Mouse (Mus musculus): Measurements from ENCODE around the gene Trabd. TPM values are rescaled to one million over a fixed set of nuclear protein-coding genes. Genes with fewer than 3 reads are reported as not detected.

The Trabd gene
- polyA plus RNA-seq, 1 experiment from 2014 or later = 48.6 TPM

DNA sequence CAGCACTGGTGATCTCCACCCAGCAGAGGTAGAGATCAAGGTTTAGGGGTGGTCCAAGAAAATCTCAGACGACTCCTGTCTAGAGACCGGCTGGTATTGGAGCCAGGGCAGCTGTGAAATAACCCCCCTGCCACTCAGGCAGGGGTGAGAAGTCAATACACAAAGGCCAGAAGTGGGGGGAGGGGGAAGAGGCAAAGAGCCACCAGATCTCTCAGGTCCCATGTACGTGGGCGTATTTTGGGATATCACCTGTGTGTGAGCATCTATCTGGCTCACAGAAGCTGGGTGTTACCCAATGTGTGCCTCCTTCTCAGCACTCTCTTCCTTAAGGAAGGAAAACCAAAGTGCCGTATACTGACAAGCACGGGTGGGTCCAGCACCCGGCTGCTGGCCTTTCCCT is 11.9 kb upstream of the Trabd start:
- Histone ChIP-seq H3K27me3 (peaks cover 91% of the 10 kb centered on the region), H3K9me3 (no peaks in the 10 kb centered on the region), H3K36me3 (no peaks in the 10 kb centered on the region), H3K4me1 (replicated peaks) (peaks cover 10% of the 10 kb centered on the region), H3K4me2 (no peak overlapping the region), H3K4me3 (replicated peaks) (no peak overlapping the region), H3K9ac (replicated peaks) (no peak overlapping the region), H3K27ac (no peak overlapping the region)
- no peak for ATAC-seq (ENCODE audit: insufficient number of reproducible peaks, insufficient read depth, low FRiP score, low TSS enrichment, low read depth)
- 70% methylated on average over 7 of the region's 7 CpGs for WGBS

DNA sequence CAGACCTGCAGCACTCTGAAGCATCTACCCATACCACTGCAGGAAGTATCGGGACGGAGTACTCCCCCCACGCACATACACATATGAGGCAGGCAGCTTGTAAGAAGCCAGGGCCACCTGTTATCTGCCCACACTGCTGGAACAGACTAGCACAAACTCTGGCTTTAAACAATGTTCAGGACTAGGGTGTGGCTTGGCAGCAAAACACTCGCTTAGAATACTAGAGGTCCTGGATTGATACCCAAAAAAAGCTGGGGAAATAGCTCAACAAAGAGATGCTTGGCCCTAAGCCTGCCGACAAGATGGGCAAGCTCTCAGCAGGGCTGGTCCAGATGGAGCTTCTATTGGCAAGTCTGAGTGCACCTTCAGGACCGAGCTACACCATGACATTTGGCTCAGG is 11.4 kb upstream of the Trabd start:
- H3K27me3 ChIP-seq = peaks cover 91% of the 10 kb centered on the region
- H3K9me3 ChIP-seq = no peaks in the 10 kb centered on the region
- WGBS = 58% methylated on average over 6 of the region's 6 CpGs
- H3K4me1 ChIP-seq (replicated peaks) = peaks cover 13% of the 10 kb centered on the region
- no peak for ATAC-seq (ENCODE audit: insufficient number of reproducible peaks, insufficient read depth, low FRiP score, low TSS enrichment, low read depth)
- H3K4me2 ChIP-seq = no peak overlapping the region
- no peak overlapping the region for H3K9ac ChIP-seq (replicated peaks)
- no peak overlapping the region for H3K4me3 ChIP-seq (replicated peaks)
- no peaks in the 10 kb centered on the region for H3K36me3 ChIP-seq
- H3K27ac ChIP-seq = no peak overlapping the region

DNA sequence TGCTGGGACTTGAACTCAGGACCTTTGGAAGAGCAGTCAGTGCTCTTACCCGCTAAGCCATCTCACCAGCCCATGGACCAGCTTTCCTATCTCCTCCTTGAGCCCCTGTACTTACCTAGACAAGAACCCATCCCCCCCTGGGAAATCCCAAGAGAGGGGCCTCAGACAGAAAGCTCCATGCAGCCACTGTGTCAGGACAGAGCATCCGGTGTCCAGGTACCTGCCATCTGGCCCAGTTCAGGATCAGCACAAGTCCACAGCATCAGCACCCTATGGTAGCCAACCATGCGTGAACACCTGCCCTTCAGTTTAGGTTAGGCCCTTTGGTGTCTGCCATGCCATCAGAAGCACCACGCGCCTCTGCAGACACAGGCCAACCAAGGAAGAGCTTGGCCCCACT is 10.0 kb upstream of the Trabd start:
- no peak overlapping the region for H3K4me2 ChIP-seq
- peaks cover 14% of the 10 kb centered on the region for H3K4me1 ChIP-seq (replicated peaks)
- peaks cover 93% of the 10 kb centered on the region for H3K27me3 ChIP-seq
- ATAC-seq (ENCODE audit: insufficient number of reproducible peaks, insufficient read depth, low FRiP score, low TSS enrichment, low read depth) = no peak
- no peak overlapping the region for H3K9ac ChIP-seq (replicated peaks)
- H3K9me3 ChIP-seq = no peaks in the 10 kb centered on the region
- no peak overlapping the region for H3K27ac ChIP-seq
- H3K36me3 ChIP-seq = no peaks in the 10 kb centered on the region
- 93% methylated on average over 5 of the region's 5 CpGs for WGBS
- no peak overlapping the region for H3K4me3 ChIP-seq (replicated peaks)

DNA sequence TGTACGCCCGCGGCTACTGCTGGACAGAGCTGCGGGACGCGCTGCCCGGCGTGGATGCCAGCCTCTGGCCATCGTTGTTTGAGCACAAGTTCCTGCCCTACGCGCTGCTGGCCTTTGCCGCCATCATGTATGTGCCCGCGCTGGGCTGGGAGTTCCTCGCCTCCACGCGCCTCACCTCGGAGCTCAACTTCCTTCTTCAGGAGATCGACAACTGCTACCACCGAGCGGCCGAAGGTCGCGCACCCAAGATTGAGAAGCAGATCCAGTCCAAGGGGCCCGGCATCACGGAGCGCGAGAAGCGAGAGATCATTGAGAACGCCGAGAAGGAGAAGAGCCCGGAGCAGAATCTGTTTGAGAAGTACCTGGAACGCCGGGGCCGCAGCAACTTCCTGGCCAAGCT is 7.3 kb upstream of the Trabd start:
- Histone ChIP-seq H3K4me3 (replicated peaks) (peak overlapping the region; percentile 21), H3K4me1 (replicated peaks) (peaks cover 9% of the 10 kb centered on the region; the same call in 1 of the 2 replicates), H3K27me3 (peaks cover 76% of the 10 kb centered on the region), H3K9me3 (no peaks in the 10 kb centered on the region), H3K9ac (replicated peaks) (peak overlapping the region; percentile 40; the same call in 1 of the 2 replicates), H3K27ac (no peak overlapping the region), H3K4me2 (peak overlapping the region; percentile 40), H3K36me3 (no peaks in the 10 kb centered on the region)
- WGBS = 31% methylated on average over 35 of the region's 35 CpGs
- no peak for ATAC-seq (ENCODE audit: insufficient number of reproducible peaks, insufficient read depth, low FRiP score, low TSS enrichment, low read depth)

DNA sequence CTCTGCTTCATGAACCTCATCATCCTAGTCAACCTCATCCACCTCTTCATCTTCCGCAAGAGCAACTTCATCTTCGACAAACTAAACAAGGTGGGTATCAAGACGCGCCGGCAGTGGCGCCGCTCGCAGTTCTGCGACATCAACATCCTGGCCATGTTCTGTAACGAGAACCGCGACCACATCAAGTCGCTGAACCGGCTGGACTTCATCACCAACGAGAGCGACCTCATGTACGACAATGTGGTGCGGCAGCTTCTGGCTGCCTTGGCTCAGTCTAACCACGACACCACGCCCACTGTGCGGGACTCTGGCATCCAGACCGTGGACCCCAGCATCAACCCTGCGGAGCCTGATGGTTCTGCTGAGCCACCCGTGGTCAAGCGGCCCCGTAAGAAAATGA is 6.7 kb upstream of the Trabd start:
- H3K4me3 ChIP-seq (replicated peaks) = peak overlapping the region; percentile 21
- H3K27me3 ChIP-seq = peaks cover 70% of the 10 kb centered on the region
- H3K9me3 ChIP-seq = no peaks in the 10 kb centered on the region
- H3K9ac ChIP-seq (replicated peaks) = no peak overlapping the region
- no peak for ATAC-seq (ENCODE audit: insufficient number of reproducible peaks, insufficient read depth, low FRiP score, low TSS enrichment, low read depth)
- peaks cover 9% of the 10 kb centered on the region; the same call in 1 of the 2 replicates for H3K4me1 ChIP-seq (replicated peaks)
- 39% methylated on average over 26 of the region's 26 CpGs for WGBS
- H3K36me3 ChIP-seq = no peaks in the 10 kb centered on the region
- no peak overlapping the region for H3K27ac ChIP-seq
- peak overlapping the region; percentile 40 for H3K4me2 ChIP-seq

DNA sequence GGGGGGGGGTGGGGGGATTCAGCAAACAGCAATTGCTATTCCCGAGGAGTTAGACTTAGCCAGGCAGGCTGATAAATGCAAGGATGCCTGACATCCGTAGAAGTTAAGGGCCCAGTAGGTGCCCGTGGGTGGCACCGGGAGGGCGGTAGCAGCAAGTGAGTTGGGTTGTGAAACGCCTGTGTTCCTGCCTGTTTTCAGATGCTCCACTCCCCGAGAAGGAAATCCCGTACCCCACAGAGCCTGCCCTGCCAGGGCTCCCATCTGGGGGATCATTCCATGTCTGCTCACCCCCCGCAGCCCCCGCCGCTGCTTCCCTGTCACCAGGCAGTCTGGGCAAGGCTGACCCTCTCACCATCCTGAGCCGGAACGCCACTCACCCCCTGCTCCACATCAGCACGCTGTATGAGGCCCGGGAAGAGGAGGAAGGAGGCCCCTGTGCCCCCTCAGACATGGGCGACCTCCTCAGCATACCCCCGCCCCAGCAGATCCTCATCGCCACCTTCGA is 5.5 kb upstream of the Trabd start:
- no peak overlapping the region for H3K4me2 ChIP-seq
- peaks cover 10% of the 10 kb centered on the region for H3K4me1 ChIP-seq (replicated peaks)
- H3K27me3 ChIP-seq = peaks cover 58% of the 10 kb centered on the region
- H3K27ac ChIP-seq = no peak overlapping the region
- ATAC-seq (ENCODE audit: insufficient number of reproducible peaks, insufficient read depth, low FRiP score, low TSS enrichment, low read depth) = no peak
- H3K4me3 ChIP-seq (replicated peaks) = no peak overlapping the region
- H3K9ac ChIP-seq (replicated peaks) = no peak overlapping the region
- 78% methylated on average over 19 of the region's 19 CpGs for whole genome bisulfite sequencing
- H3K36me3 ChIP-seq = no peaks in the 10 kb centered on the region
- no peaks in the 10 kb centered on the region for H3K9me3 ChIP-seq

DNA sequence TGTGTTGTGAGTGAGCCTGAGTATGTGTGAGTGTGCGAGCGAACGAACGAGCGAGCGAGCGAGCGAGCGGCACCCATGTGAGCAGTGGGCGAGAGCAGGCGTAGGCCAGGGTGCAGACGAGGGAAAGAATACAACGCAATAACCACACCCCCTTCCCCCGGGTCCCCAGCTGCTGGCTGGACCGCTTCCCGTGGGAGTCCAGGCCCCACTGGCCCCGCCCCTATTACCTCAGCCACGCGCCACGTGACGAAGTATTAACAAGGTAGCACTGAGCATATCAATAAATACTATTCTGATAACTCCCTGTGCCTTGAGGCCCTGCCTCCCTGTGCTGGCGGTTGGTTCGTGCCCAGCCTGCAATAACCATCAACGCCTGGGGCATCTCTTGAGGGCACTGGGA is 4.3 kb upstream of the Trabd start:
- Histone ChIP-seq H3K36me3 (no peaks in the 10 kb centered on the region), H3K27me3 (peaks cover 51% of the 10 kb centered on the region), H3K27ac (no peak overlapping the region), H3K9me3 (no peaks in the 10 kb centered on the region), H3K4me1 (replicated peaks) (peaks cover 21% of the 10 kb centered on the region), H3K4me3 (replicated peaks) (no peak overlapping the region), H3K9ac (replicated peaks) (no peak overlapping the region), H3K4me2 (no peak overlapping the region)
- ATAC-seq (ENCODE audit: insufficient number of reproducible peaks, insufficient read depth, low FRiP score, low TSS enrichment, low read depth) = no peak
- WGBS = 73% methylated on average over 24 of the region's 24 CpGs

DNA sequence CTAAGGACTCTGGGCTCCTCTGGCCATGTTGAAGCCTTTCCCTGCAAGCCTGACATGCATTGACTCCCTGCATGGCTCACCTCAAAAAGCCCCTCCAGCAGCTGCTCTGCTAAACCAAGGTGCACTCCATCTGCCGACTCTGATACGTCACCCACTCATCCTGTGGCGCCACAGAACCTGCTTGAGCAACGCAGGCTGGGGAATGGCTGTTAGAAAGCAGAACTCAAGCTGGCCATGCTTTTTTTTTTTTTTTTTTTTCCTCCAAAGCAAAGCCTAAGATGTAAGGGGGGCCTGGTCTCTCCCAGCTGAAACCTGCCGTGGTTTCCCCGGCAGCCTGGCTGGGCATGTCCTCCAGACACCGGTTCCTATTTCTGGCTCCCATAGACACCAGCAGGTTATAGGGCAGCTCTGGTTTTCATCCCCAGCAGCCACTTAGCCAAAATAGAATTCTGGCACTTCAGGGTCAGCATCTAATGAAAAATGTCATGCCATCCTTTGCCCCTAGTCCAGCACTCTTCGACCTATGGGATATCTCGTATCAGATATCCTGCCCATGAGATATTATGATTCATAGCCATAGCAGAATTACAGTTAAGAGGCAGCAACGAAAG is 826 bp upstream of the Trabd start:
- H3K9me3 ChIP-seq = no peaks in the 10 kb centered on the region
- H3K4me3 ChIP-seq (replicated peaks) = no peak overlapping the region; the same call in 1 of the 2 replicates
- H3K27ac ChIP-seq = no peak overlapping the region
- 0 out of 2 replicates have a peak overlapping the region, but pooled peaks have one; percentile 91 for H3K9ac ChIP-seq (replicated peaks)
- no peaks in the 10 kb centered on the region for H3K36me3 ChIP-seq
- peaks cover 18% of the 10 kb centered on the region for H3K27me3 ChIP-seq
- no peak for ATAC-seq (ENCODE audit: insufficient number of reproducible peaks, insufficient read depth, low FRiP score, low TSS enrichment, low read depth)
- no peak overlapping the region for H3K4me2 ChIP-seq
- WGBS = 63% methylated on average over 10 of the region's 10 CpGs
- peaks cover 37% of the 10 kb centered on the region for H3K4me1 ChIP-seq (replicated peaks)

DNA sequence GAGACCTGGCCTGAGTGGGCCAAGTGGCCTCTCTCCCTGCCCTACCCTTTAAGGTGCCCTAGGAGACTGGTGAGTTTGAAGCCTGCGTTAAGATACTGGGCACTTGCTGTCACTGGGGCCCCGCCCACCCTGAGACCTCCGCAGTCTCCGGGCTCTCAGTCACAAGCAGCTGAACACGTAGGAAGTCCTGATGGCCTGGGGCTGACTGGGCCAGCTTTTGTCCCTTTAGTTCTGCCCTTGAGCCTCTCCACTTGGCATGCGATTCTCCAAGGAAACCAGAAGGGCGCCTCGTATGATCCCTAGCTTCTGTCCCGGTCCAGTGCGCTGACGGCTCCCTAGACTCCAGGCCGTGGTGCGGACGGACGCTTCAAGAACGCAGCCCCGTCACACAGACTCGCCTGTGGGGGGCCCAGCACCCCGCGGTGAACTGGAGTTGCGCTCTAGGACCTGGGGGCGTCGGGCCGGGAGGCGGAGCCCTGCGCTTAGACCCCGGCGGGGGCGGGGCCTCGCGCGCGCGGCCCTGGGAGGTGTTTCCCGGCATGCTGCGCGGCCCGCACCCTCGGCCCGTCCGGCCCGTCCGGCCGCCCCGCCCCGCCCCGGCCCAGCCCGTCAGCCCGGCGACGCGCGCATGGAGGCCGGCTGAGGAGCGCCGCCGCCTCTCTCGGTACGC is 689 bp downstream of the Trabd start:
- H3K4me3 ChIP-seq (replicated peaks) = peak overlapping the region; percentile 90
- peak; percentile 85 for ATAC-seq (ENCODE audit: insufficient number of reproducible peaks, insufficient read depth, low FRiP score, low TSS enrichment, low read depth)
- peak overlapping the region; percentile 91 for H3K9ac ChIP-seq (replicated peaks)
- peaks cover 2% of the 10 kb centered on the region for H3K27me3 ChIP-seq
- H3K27ac ChIP-seq = peak overlapping the region; percentile 74
- under 1% methylated on average over 37 of the region's 59 CpGs for WGBS
- H3K4me2 ChIP-seq = peak overlapping the region; percentile 92
- peaks cover 37% of the 10 kb centered on the region for H3K4me1 ChIP-seq (replicated peaks)
- H3K9me3 ChIP-seq = no peaks in the 10 kb centered on the region
- peaks cover 10% of the 10 kb centered on the region; the same call in 1 of the 2 replicates for H3K36me3 ChIP-seq

DNA sequence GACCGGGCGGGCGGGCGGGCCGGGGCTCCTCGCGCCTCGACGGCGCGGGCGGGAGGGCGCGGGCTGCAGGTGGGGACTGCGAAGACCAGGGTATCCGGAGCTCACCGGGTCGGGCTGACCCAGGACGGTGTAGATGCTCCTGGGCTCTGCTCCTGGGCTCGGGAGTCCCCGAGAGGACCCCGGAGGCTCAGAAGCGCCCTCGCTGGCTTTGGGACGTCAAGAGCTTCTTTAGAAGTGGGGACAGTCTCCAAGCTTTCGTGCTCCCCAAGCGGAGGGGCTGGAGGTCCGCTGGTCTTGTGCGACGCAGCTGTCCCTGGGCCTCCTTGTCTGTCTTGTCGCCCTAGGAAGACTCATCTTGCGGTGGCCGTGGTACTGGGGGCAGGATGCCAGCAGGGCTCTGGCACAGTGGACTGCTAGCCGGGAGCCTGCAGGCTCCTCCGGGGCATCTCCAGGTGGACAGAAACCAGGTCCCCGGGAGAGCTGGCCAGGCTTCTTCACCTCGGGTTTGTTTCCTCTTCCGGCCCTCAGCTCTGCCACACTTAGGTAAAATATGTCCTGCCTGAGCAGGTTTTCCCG is 1.3 kb downstream of the Trabd start:
- Histone ChIP-seq H3K27me3 (no peaks in the 10 kb centered on the region), H3K27ac (peak overlapping the region; percentile 74), H3K36me3 (peaks cover 16% of the 10 kb centered on the region), H3K9ac (replicated peaks) (peak overlapping the region; percentile 91), H3K4me2 (peak overlapping the region; percentile 92), H3K9me3 (no peaks in the 10 kb centered on the region), H3K4me1 (replicated peaks) (peaks cover 37% of the 10 kb centered on the region), H3K4me3 (replicated peaks) (peak overlapping the region; percentile 90)
- 0% methylated on average over 31 of the region's 39 CpGs for WGBS
- ATAC-seq (ENCODE audit: insufficient number of reproducible peaks, insufficient read depth, low FRiP score, low TSS enrichment, low read depth) = peak; percentile 72

DNA sequence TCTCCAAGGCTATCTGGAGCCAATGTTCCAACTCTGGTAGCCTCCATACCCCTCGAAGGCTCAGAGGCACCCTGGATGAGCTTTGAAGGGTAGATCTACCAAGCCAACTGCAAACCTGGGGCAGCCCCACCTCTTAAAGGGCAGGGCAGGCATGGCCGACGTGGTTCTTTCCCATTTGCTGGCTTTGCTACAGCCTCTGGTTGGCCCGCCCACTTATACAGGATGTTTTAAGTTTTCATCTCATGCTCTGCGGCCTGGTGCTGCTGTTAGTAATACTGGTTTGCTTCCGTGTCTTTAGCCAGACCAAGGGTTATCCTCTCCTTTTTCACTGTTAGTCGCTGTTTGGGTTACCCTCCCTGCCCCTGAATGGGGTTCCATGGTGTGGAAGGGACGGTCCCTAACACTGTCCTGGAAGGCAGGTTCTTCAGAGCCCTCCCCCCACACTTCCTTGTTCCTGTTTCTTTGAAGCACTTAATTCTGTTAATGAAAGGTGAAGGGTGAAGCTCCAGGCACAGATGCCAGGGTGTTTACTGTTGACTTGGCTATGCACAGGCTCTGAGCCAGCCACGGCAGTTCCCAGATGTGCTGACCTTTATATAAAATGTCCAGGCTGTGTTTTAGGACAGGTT is 3.4 kb downstream of the Trabd start:
- H3K27ac ChIP-seq = no peak overlapping the region
- no peak for ATAC-seq (ENCODE audit: insufficient number of reproducible peaks, insufficient read depth, low FRiP score, low TSS enrichment, low read depth)
- no peaks in the 10 kb centered on the region for H3K9me3 ChIP-seq
- no peaks in the 10 kb centered on the region for H3K27me3 ChIP-seq
- H3K4me1 ChIP-seq (replicated peaks) = peaks cover 37% of the 10 kb centered on the region
- peak overlapping the region; percentile 37; the same call in 1 of the 2 replicates for H3K9ac ChIP-seq (replicated peaks)
- H3K4me3 ChIP-seq (replicated peaks) = peak overlapping the region; percentile 0; the same call in 1 of the 2 replicates
- 48% methylated on average over 9 of the region's 9 CpGs for WGBS
- H3K4me2 ChIP-seq = peak overlapping the region; percentile 92
- H3K36me3 ChIP-seq = peaks cover 37% of the 10 kb centered on the region
